Mouse (Mus musculus): ENCODE measurements around the gene Sprr1a.
"Not testable (repeated sequence)": the region's sequence is repeated elsewhere in the genome, so short reads cannot be mapped to it uniquely, and the experiment has no call there.

Sprr1a gene

GRCm38 (mm10) chr3:92485863-92486262 lies at the start of gene Sprr1a:
TSS of gene Sprr1a (minus strand) at chr3:92485895.
- no peak for DNase-seq

DNA sequence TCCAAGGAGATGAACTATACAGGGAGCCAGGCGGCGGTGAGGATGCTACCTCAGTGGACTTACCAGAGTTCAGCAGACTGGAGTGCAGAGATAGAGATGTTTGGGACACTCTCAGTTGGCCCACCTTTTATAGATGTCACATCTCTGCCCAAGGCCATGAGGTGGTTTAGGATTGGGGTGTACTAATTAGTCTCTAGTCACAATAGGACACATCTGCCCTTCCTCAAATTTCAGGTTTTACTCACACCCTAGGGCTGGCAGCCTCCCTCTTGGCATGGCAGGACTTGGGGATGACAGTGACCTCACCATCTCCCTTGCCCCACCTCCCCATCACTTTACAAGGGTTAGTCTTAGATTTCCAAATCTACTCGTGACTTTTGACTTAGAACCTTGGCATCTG lies 48.7 kb upstream of the Sprr1a start, which contains the start of gene 2310046K23Rik:
Gene 2310046K23Rik (minus strand): TSS at position 101 of the 400 bp plus-strand sequence.
- DNase-seq: no peak

DNA sequence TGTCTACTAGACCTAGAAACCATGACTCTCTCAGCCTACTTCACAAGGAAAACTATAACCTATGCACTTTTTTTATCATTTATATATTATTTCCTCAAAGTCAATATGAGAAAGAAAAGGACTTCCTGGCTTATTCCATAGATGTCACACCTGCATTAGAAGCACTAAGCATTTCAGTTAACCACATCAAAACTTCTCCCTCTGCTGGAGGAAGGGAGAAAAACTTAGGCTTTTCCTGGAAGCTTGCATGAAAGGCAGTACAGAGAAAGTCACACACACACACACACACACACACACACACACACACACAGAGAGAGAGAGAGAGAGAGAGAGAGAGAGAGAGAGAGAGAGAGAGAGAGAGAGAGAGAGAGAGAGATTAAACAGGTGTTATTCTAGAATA lies 26.6 kb upstream of the Sprr1a start:
- no peak for DNase-seq

DNA sequence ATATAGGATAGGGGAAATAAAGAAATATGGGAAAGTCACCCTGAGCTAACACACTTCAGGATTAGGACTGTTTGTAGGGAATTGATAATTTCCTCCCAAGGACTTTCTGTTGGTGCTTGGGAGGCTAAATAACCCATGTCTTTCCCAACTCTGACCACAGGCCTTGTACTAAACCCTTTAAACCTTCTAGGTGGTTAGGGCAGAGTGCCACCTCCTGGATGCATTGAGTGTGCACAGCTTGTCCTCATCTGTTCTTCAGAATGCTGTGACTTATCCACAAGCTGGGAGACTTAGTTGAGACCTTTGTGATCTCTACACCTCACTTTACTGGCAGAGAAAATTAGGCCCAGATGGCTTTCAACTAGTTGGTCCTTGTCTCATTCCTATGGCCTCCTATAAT lies 25.1 kb upstream of the Sprr1a start:
- DNase-seq: peak; percentile 12

DNA sequence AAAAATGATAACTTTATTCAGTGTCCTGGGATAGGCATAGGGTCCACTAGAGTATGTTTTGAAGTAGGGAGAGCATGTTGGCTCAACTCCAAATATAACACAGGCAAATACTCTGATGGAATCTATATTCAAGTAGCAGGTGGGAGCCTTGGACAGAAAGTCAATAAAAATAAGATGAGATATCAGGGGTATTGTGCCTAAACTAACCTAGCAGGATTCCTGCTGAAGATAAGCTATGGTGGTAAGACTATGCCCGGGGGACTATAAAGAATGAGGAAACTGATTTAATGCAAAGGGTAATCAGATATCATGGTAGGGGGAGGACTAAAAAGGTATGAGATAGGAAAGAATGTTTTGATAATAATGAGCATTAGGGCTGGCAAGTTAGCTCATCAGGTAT lies 22.5 kb upstream of the Sprr1a start:
- no peak for DNase-seq

DNA sequence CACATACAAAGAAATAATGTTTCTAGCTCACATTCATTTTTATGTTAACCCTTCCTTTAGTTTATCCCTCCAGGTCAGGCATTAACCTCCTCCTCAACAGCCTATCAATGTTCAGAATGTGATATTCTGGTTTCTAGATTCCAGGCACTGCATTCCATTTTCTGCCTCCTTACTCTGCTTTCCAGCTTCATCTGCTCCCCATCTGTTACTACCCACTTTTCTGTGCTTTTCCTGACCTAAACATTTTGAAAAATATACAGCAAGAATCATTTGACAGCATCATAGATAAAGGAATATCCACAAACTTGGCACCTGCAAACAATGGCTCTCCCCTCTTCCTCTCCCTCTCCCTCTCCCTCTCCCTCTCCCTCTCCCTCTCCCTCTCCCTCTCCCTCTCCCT lies 17.8 kb upstream of the Sprr1a start:
- DNase-seq: no peak

DNA sequence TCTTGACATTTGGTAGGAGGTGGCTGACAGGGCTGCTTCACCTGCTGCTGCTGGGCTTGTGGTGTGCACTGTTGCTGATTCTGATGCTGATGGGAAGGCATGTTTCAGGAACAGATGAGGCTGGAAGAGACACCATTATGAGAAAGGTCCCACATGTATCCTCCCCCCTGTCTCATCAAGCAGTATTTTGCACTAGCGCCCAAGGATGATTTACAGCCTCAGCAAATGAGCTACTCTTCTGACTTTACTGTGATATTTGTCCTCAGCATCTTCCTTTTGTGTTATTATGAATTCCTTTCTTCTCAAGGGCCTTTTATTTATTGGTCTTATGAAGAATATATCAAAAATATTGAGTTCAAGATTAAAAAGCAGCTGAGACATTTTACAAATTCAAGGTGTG lies 14.7 kb upstream of the Sprr1a start, which contains the start of gene Sprr4:
Gene Sprr4 (minus strand): TSS at position 101 of the 400 bp plus-strand sequence.
- DNase-seq: no peak

DNA sequence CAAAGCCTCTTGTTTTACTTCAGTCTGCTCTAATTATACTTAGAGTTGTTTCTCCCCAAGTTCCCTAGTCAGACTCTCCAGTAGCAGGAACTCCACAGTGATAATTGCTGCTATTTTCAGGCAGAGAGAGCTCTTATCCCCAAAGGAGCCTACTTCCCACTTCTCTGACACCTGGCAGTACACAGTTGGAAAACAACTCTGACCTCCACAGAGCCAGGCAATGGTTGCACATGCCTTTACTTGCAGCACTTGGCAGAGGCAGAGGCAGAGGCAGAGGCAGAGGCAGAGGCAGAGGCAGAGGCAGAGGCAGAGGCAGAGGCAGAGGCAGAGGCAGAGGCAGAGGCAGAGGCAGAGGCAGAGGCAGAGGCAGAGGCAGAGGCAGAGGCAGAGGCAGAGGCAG lies 4.6 kb upstream of the Sprr1a start:
- not testable (repeated sequence) for DNase-seq

DNA sequence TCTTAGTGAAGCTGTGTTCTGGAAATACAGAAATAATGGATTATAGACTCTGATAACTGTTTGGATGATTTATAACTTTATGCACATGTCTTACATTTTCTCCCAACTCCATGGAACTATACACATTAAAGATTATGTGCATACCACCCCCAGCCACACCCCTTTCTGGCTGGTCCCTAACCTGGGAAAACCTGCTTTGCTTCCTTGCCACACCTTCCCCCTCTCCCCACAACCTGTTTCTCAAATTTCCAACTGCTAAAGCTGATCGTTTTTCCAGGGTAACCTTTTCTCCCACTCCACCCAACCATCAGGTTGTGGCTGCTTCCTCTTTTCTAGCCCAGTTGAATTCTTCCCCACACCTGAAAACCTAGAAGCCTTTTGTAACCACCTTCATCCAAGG lies 612 bp upstream of the Sprr1a start:
- no peak for DNase-seq

GRCm38 (mm10) chr3:92481249-92481648 lies 4.4 kb downstream of the Sprr1a start:
- not testable (repeated sequence) for DNase-seq

DNA sequence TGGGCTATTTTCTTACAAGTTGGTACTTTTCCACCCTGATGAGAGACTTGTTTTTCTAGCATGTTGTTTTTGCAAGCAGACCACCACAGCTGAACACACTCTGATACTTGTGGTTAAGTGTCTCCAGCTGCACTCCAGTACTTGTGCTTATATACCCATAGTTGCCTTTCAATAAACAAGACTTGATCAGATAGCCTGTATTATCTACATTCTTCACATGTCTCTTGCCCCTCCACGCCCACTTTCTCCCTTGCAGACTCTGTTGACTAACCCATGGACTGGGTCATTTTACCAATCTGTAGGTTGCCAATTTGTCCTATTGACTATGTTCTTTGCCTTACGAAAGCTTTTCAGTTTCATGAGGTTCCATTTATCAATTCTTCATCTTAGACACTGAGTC lies 15.6 kb downstream of the Sprr1a start:
- no peak for DNase-seq

DNA sequence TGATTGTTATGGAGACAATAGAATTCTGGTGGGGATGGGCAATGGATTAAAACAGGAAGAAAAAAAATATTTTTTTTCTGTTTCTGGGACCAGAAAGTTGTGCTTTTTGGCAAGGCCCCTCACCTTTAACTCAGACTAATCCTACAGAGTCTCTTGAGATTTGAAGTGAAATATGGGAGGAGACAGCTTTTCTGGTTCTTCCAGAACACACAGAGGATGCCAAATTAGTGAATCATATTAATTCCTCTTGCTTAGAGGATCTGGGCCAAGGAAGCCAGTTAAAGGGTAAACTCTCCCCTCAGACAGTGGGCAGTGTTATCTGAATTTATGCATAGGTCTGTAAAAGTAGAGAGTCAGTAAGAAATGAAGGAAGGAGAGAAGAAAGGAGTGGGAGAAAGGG lies 18.3 kb downstream of the Sprr1a start:
- DNase-seq: no peak

- DNase-seq: no peak
Measured at GRCm38 (mm10) chr3:92466576-92466975, 19.1 kb downstream of the Sprr1a start.

- no peak for DNase-seq
Measured at GRCm38 (mm10) chr3:92458620-92459019, 27.1 kb downstream of the Sprr1a start, which contains the start of gene Sprr3. TSS of gene Sprr3 (minus strand) at chr3:92458720.

GRCm38 (mm10) chr3:92455151-92455550 lies 30.5 kb downstream of the Sprr1a start:
- no peak for DNase-seq

- DNase-seq: no peak
Measured at GRCm38 (mm10) chr3:92440177-92440576, 45.5 kb downstream of the Sprr1a start.

- no peak for DNase-seq
Measured at GRCm38 (mm10) chr3:92438689-92439088, 47.0 kb downstream of the Sprr1a start, which contains the start of gene Sprr1b. TSS of gene Sprr1b (minus strand) at chr3:92438789.

Data from right cerebral cortex, postnatal 14 days (tissue).